Comparison of ENCODE assay signal across 23 mouse cellular contexts in genomic region chr13:107571539-107571938, GRCm38 (mm10).
DNase-seq lines count a peak whose midpoint lies in the region; ATAC-seq and TF ChIP-seq lines count a peak whose summit lies in the region.
"Had no signal": no experiment of that assay in that cellular context is flagged by ENCODE, and none has a peak within 500 bp of the region (broad histone marks: within the 10 kb centered on the region; RNA-seq: fewer than 3 reads in every experiment).

No protein-coding gene starts in this region.

- H3K27me3 ChIP-seq in liver, postnatal 0 days (ENCODE audit: insufficient read depth, low read length): no peaks in the 10 kb centered on the region
- H3K27me3 ChIP-seq in hindbrain, embryonic 10.5 days (ENCODE audit: insufficient read depth, poor library complexity, severe bottlenecking): peaks cover 6% of the 10 kb centered on the region; the same call in 1 of the 2 replicates
- 0 out of 2 replicates have a peak, but pooled peaks cover 2% of the 10 kb centered on the region for H3K27me3 ChIP-seq in forebrain, embryonic 12.5 days
- H3K27me3 ChIP-seq: heart, embryonic 12.5 days; hindbrain, embryonic 13.5 days; intestine, embryonic 15.5 days; limb, embryonic 15.5 days had no signal

- no peak overlapping the region for H3K27ac ChIP-seq in liver, postnatal 0 days (ENCODE audit: low read depth)
- H3K27ac ChIP-seq in hindbrain, embryonic 10.5 days: no peak overlapping the region
- H3K27ac ChIP-seq in forebrain, embryonic 12.5 days: no peak overlapping the region
- H3K27ac ChIP-seq: gastrocnemius, adult 2 months; hindbrain, embryonic 13.5 days; intestine, embryonic 15.5 days; limb, embryonic 15.5 days had no signal

- WGBS in liver, postnatal 0 days (ENCODE audit: insufficient replicate concordance): 29% methylated on average over 10 of the region's 10 CpGs
- WGBS in hindbrain, embryonic 10.5 days: 78% methylated on average over 10 of the region's 10 CpGs
- 91% methylated on average over 10 of the region's 10 CpGs for WGBS in forebrain, embryonic 12.5 days

- H3K9me3 ChIP-seq in liver, postnatal 0 days (ENCODE audit: low read length): no peaks in the 10 kb centered on the region
- H3K9me3 ChIP-seq in hindbrain, embryonic 10.5 days: no peaks in the 10 kb centered on the region
- no peaks in the 10 kb centered on the region for H3K9me3 ChIP-seq in forebrain, embryonic 12.5 days
- H3K9me3 ChIP-seq: heart, embryonic 12.5 days; hindbrain, embryonic 13.5 days; intestine, embryonic 15.5 days; limb, embryonic 15.5 days; megakaryocyte, embryonic 14.5 days had no signal

- H3K4me3 ChIP-seq in liver, postnatal 0 days (ENCODE audit: low read depth, low read length): no peak overlapping the region
- no peak overlapping the region for H3K4me3 ChIP-seq in hindbrain, embryonic 10.5 days
- no peak overlapping the region for H3K4me3 ChIP-seq in forebrain, embryonic 12.5 days (replicated peaks)
- H3K4me3 ChIP-seq: gastrocnemius, adult 2 months; heart, embryonic 12.5 days; hindbrain, embryonic 13.5 days; intestine, embryonic 15.5 days; limb, embryonic 15.5 days; megakaryocyte, embryonic 14.5 days had no signal

- no peak overlapping the region for H3K4me2 ChIP-seq in liver, postnatal 0 days (ENCODE audit: low read depth, low read length)
- no peak overlapping the region for H3K4me2 ChIP-seq in forebrain, embryonic 12.5 days
- H3K4me2 ChIP-seq: heart, embryonic 12.5 days; hindbrain, embryonic 13.5 days; intestine, embryonic 15.5 days; limb, embryonic 15.5 days had no signal

- H3K4me1 ChIP-seq in liver, postnatal 0 days (ENCODE audit: insufficient read depth): no peaks in the 10 kb centered on the region; the same call in 1 of the 2 replicates
- peaks cover 9% of the 10 kb centered on the region; the same call in 1 of the 2 replicates for H3K4me1 ChIP-seq in hindbrain, embryonic 10.5 days (replicated peaks)
- no peaks in the 10 kb centered on the region for H3K4me1 ChIP-seq in forebrain, embryonic 12.5 days
- H3K4me1 ChIP-seq: hindbrain, embryonic 13.5 days; intestine, embryonic 15.5 days; limb, embryonic 15.5 days had no signal

- no peak for TF ChIP-seq CTCF in liver, postnatal 0 days (IDR thresholded peaks at IDR 0.05; ENCODE audit: low read depth)

- DNase-seq in CD4-positive, CD25-positive, alpha-beta regulatory T cell, adult 2 months (ENCODE audit: low read depth, low spot score): peak; percentile 31
- DNase-seq in induced T-regulatory cell, adult 2 months (ENCODE audit: low read depth): peak; percentile 62
- DNase-seq in liver, postnatal 0 days: no peak
- DNase-seq in thymus, postnatal 10 days (ENCODE audit: low spot score in 2 of 2): peak; percentile 50 to 56
- no peak for DNase-seq in hindbrain, embryonic 10.5 days (ENCODE audit: low spot score)
- DNase-seq in cerebellum, postnatal 25 days: no peak
- DNase-seq in frontal cortex, postnatal 36 days (ENCODE audit: low spot score in 2 of 2): no peak
- DNase-seq: adrenal gland, adult 8-10 months; cerebellum, adult 9-11 months; embryo, embryonic 11 days; gastrocnemius, adult 2 months; heart, postnatal 14 days; layer of hippocampus, postnatal 36 days; right cerebral cortex, postnatal 25 days had no signal

- no peak for ATAC-seq in liver, postnatal 0 days
- ATAC-seq in forebrain, embryonic 12.5 days (ENCODE audit: low FRiP score): no peak
- ATAC-seq: forebrain, embryonic 16.5 days; intestine, embryonic 15.5 days; lung, postnatal 0 days; Patski had no signal

- H3K9ac ChIP-seq in liver, postnatal 0 days (replicated peaks): no peak overlapping the region
- no peak overlapping the region for H3K9ac ChIP-seq in forebrain, embryonic 12.5 days
- H3K9ac ChIP-seq: heart, embryonic 12.5 days; hindbrain, embryonic 13.5 days; intestine, embryonic 15.5 days; limb, embryonic 15.5 days had no signal

- no peaks in the 10 kb centered on the region for H3K36me3 ChIP-seq in liver, postnatal 0 days (replicated peaks; ENCODE audit: insufficient read depth, low read length)
- no peaks in the 10 kb centered on the region for H3K36me3 ChIP-seq in hindbrain, embryonic 10.5 days
- H3K36me3 ChIP-seq in forebrain, embryonic 12.5 days (replicated peaks): no peaks in the 10 kb centered on the region
- H3K36me3 ChIP-seq: heart, embryonic 12.5 days; hindbrain, embryonic 13.5 days; intestine, embryonic 15.5 days; limb, embryonic 15.5 days had no signal

- 0 out of 2 replicates have a peak, but pooled peaks have one; percentile 15 for TF ChIP-seq EP300 in liver, postnatal 0 days (IDR thresholded peaks at IDR 0.05; ENCODE audit: low read depth)

Comparison
In these comparisons a context has a peak if more than half of its experiments do, and no peak if none do; other contexts are left out.
1. DNase-seq: peak in CD4-positive, CD25-positive, alpha-beta regulatory T cell, adult 2 months (single experiment), induced T-regulatory cell, adult 2 months (single experiment) and thymus, postnatal 10 days (2 of 2); none in liver, postnatal 0 days (single experiment), hindbrain, embryonic 10.5 days (single experiment), cerebellum, postnatal 25 days (0 of 2) and frontal cortex, postnatal 36 days (0 of 2).